Mouse (Mus musculus) adrenal gland, adult 8-10 months (tissue): ENCODE results near the gene Zcchc14. TPM values are rescaled to one million over a fixed set of nuclear protein-coding genes. Genes with fewer than 3 reads are reported as not detected.

ENCODE experiments used
- DNase-seq: peaks from one replicate; pipeline ENCODE4 v3.0.0; 2022
- total RNA-seq, 4 experiments: library from RNA; stranded (reverse); gene quantifications; 2 replicates each; pipeline ENCODE4 v1.2.4; 2022

Gene Zcchc14
- total RNA-seq, 4 experiments from 2014 or later, result 38.8 to 62.5 (median 51.0) TPM

- no peak for DNase-seq
Observed at GRCm38 (mm10) chr8:121663101-121663500, 10.4 kb upstream of the Zcchc14 start.

- no peak for DNase-seq
Observed at GRCm38 (mm10) chr8:121661631-121662357, 9.1 kb upstream of the Zcchc14 start.

DNA sequence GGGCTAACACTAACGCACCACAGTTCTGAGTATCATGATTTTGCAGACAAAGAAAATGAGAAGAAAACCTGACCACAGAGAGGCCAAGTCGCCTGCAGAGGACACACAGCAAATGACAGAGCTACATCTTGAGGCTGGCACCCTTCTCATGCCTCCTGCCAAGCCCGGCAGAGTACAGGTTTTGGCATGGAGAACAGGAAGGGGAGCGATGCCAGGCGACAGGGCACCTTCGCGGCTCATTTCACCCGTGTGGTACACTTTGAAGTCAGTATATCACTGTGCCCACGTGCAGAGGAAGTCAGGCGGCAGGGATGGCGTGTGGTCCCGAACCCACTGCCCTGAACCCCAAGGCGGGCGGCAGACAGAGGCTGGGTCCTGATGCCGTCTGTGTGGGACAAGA lies 7.9 kb upstream of the Zcchc14 start:
- DNase-seq, result no peak

DNA sequence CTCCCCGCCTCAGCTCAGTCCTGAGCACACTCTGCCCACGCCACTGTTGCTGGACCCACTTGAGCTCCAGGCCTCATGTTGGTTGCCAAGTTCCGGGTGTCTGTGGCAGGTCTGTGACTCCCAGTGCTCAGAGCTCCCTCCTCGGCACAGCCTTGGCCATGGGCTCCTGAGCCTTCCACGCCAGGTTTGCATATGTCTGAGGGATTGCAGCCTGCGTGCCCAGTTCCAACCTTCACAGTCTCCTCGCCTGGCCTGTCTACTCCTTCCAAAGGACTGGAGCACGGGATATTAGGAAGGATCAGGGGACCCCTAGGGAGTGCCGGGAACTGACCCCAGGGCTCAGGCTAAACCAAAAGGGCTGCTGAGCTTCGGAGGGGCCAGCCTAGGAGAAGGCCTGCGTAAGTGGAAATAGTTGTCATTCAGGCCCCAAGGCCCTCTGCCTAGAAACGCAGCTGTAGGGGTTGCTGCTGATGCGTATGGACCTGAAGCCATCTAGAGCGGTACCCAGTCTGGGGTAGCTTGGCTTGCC lies 2.3 kb upstream of the Zcchc14 start:
- no peak for DNase-seq

DNA sequence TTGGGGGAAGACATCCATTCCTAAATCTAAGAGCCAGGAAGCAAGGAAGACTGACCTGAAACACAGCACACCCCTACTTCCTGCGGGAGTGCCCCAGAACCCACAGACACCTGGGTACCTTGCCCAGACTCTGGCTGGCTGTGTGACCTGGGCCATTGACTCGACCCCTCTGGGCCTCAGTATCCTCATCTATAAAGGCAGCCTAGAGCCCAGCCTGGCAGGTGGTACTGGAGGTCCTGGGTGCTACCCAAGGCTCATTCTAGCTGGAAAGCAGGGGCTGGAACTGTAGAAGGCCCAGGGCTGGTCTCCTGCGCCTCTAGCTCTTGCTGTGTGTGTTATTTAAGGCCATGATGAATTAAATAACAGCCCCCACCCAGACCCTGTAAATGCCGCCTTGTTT lies 1.4 kb upstream of the Zcchc14 start:
- no peak for DNase-seq

DNA sequence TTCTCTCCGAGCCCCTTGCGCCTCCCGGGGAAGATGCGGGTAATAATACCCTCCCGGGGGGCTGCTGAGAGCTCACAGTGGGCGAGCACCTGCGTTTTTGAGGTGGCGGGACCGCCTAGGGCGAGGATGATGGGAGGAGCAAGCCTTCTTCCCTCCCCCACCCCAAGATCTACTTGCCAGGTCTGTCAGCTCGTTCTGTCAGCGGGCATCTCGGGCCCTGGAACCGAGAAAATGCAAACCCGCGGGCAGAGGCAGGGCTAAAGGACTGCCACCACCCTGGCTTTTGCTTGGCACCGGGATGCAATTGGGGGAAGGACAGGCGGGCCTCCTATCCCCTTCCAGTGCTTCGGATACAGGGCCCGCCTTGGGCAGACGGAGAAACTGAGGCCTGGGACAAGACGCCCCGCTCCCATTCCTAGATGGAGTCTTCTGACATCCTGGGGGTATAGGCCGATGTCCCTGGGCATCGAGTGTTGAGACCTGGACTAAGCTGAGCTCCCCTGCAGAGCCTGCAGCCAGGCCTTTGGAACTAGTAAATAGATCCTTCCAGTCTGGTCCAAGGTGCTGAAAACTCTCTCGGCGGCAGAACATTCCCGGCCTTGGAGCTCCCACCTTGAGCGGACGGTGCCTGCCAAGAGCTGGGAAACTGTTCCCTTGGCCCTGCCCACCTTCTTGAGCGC lies 779 bp upstream of the Zcchc14 start:
- peak; percentile 40 for DNase-seq

GRCm38 (mm10) chr8:121651874-121652361 lies 783 bp downstream of the Zcchc14 start:
- DNase-seq, result peak; percentile 58

DNA sequence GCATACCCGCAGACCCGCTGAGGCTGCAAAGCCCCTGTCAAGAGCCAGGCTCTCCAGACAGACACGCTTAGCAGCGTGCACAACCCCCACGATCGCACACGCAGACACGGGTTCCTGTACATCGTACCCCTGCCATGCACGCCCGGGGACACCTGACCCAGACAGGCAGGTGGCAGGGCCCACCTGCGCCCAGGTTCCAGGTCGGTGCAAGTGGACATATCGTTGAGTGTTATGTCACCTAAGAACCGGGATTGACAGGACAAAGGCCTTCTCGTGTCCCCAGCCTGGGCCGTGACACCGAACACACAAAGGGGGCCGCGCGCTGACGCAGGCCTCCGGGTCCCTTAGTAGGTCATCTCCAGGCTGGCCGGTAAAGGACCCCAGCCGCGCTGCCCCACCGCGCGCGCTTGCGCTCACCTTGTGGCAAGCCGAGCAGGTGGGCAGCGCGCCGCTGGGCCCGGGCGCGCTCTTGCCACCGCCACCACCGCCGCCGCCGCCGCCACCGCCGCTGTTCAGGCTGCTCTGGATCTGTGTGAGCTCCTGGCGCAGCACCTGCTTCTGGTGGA lies 1.3 kb downstream of the Zcchc14 start:
- no peak for DNase-seq

- DNase-seq, result peak; percentile 46
Observed at GRCm38 (mm10) chr8:121650389-121651307, 2.1 kb downstream of the Zcchc14 start.

GRCm38 (mm10) chr8:121649904-121650303 lies 2.8 kb downstream of the Zcchc14 start:
- DNase-seq, result no peak

DNA sequence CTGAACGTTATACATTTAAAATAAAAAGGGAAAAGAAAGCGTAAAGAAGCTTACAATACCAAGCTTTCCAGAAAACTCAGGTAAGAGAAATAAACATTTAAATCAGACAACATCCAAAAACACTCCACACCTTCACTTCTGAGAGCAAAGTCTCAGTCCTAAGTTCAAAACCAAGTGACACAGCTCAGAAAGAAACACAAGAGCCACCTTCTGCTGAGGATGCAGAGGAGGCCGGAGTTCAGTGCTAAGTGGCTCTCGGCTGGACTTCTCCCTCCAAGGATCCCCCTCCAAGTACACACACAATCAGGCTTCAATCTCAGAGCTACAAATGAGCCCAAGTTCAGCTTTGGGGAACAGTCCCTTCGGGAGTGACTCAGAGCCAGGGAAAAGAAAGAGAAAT lies 3.3 kb downstream of the Zcchc14 start:
- DNase-seq, result no peak

DNA sequence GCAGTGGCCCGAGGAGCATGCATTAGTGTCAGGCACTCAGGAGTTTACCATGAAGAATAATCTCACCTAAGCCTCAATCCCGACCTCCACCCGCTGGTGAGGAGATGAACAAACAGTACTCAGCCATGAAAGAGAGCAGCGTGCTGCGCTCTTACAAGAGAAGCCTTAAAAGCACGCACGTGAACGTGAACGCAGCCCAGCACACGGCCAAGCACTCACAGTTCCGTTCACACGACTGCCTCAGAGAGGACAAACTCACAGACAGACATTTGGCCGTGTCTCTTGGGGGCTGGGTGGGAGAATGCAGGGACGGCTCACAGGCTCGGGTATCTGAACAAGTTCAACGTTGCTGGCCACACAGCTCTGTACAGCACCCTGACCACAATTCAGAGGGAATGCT lies 4.2 kb downstream of the Zcchc14 start:
- DNase-seq, result no peak

- DNase-seq, result no peak
Observed at GRCm38 (mm10) chr8:121647511-121648215, 5.0 kb downstream of the Zcchc14 start.

GRCm38 (mm10) chr8:121643384-121643783 lies 9.3 kb downstream of the Zcchc14 start:
- DNase-seq, result no peak

GRCm38 (mm10) chr8:121642804-121643203 lies 9.9 kb downstream of the Zcchc14 start:
- DNase-seq, result no peak

DNA sequence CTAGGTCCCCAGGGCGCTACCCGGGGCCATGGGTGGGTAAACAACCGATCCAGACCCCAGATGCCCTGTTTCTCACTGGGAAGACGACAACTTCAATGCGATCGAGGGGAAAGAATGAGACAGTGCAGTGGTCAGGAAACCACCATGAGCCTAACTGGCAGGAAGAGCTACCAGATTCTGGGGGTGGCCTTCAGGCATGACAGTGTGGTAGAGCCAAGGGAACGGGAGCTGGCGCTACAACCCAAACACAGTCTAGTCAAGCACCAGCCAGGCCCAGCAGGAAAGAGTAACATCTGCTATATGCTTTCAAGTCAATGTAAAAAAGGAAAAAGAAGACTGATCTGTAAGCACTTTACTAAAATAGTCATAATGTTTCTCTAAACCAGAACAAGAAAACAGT lies 16.5 kb downstream of the Zcchc14 start:
- DNase-seq, result no peak

- DNase-seq, result no peak
Observed at GRCm38 (mm10) chr8:121635534-121635933, 17.2 kb downstream of the Zcchc14 start.

GRCm38 (mm10) chr8:121632401-121632800 lies 20.3 kb downstream of the Zcchc14 start:
- no peak for DNase-seq

DNA sequence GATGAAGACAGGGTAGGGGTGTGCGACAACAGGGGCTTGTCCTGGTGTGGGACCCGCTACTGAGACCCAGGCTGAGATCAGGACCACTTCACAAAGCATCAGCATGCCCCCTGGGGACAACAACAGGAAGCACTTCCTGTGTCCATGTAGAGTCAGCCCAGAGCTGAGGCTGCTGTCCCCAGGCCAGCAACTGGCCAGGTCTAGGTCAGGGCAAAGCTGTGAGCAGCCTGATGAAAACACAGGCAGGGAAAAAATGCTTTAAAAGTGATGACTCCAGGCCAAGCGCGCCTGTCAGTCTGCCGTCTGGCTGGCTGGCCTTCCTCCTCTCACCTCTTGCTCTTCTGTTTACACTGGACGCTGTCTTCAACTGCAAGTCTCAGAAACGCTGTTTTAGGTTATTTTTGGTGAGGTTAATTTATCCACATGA lies 21.0 kb downstream of the Zcchc14 start:
- peak; percentile 64 for DNase-seq

- DNase-seq, result no peak
Observed at GRCm38 (mm10) chr8:121628681-121629080, 24.0 kb downstream of the Zcchc14 start.

GRCm38 (mm10) chr8:121623043-121623442 lies 29.7 kb downstream of the Zcchc14 start:
- DNase-seq, result no peak

DNA sequence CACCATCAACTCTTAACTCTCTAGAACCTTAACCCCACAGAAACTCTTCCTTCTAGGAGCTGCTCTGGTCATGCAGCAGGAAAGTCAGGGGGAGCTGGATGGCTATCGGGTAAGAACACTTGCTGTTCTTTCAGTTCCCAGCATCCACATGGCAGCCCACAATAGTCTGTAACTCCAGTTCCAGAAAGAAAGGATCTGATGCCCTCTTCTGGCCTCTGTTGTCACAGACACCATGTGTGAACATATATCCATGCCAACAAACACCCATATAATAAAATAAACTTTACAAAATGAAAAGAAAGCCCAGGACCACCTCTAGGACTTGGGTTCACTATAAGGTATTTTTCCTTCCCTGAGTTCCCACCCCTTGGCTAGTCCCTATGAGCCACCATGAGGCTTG lies 30.8 kb downstream of the Zcchc14 start:
- no peak for DNase-seq
